Mouse (Mus musculus) stomach, embryonic 14.5 days (tissue): ENCODE measurements around the gene Numbl. TPM values are rescaled to one million over a fixed set of nuclear protein-coding genes. Genes with fewer than 3 reads are reported as not detected.

Experiments used
- ATAC-seq: fragments of 200-750 bp; cut with Nextera tagmentation; 2 replicates; pipeline ENCODE4 v1.8.0; 2017; ENCODE audit warnings: low read depth, moderate TSS enrichment; ENCODE audit not compliant: insufficient number of reproducible peaks, insufficient read depth, low FRiP score
- H3K27ac ChIP-seq: fragments of 300-500 bp; sonication (generic); 2 replicates; pipeline ENCODE4 v1.5.1; 2014; ENCODE audit warnings: mild to moderate bottlenecking, low read length, moderate library complexity, mixed read lengths
- H3K27me3 ChIP-seq: fragments of 300-500 bp; sonication (generic); 2 replicates; pipeline ENCODE4 v1.6.1; 2014; ENCODE audit warnings: low read length, control low read depth, mixed read lengths; ENCODE audit not compliant: control insufficient read depth, insufficient read depth
- H3K36me3 ChIP-seq: fragments of 300-500 bp; sonication (generic); 2 replicates; pipeline ENCODE4 v1.6.1; 2014; ENCODE audit warnings: mild to moderate bottlenecking, control low read depth, low read length, moderate library complexity, mixed read lengths; ENCODE audit not compliant: control insufficient read depth, insufficient read depth
- H3K4me1 ChIP-seq: fragments of 300-500 bp; sonication (generic); 2 replicates; pipeline ENCODE4 v1.6.1; 2014; ENCODE audit warnings: low read length, control low read depth, mixed read lengths; ENCODE audit not compliant: control insufficient read depth, insufficient read depth
- H3K4me2 ChIP-seq: fragments of 300-500 bp; sonication (generic); replicated peaks from 2 replicates; pipeline ENCODE4 v1.6.1; 2014; ENCODE audit warnings: low read depth, low read length, control low read depth
- H3K4me3 ChIP-seq: fragments of 300-500 bp; sonication (generic); 2 replicates; pipeline ENCODE4 v1.5.1; 2014; ENCODE audit warnings: low read depth, low read length, control low read depth
- H3K9ac ChIP-seq: fragments of 300-500 bp; sonication (generic); replicated peaks from 2 replicates; pipeline ENCODE4 v1.6.1; 2014; ENCODE audit warnings: low read depth, mild to moderate bottlenecking, control low read depth, low read length, moderate library complexity, mixed read lengths
- H3K9me3 ChIP-seq: fragments of 300-500 bp; sonication (generic); 2 replicates; pipeline ENCODE4 v1.6.1; 2016; ENCODE audit warnings: low read depth, low read length, control low read depth; ENCODE audit not compliant: control insufficient read depth
- WGBS: fragments of 180-500 bp; shearing (Covaris S2); extraction: QIAGEN DNeasy Blood & Tissue Kit; methylation state at CpG from one replicate; pipeline ENCODE4 v1.1.7; 2014; 5-methylcytosine and 5-hydroxymethylcytosine counted together
- polyA plus RNA-seq: library from polyadenylated mRNA; unstranded; fragments of >200 nt; fragmentation: Nextera tagmentation; extraction: Ambion mirVana; gene quantifications from 2 replicates; pipeline ENCODE4 v1.2.1, GENCODE M21; 2014

Numbl gene
- polyA plus RNA-seq, 1 experiment from 2014 or later, result 15.0 TPM

DNA sequence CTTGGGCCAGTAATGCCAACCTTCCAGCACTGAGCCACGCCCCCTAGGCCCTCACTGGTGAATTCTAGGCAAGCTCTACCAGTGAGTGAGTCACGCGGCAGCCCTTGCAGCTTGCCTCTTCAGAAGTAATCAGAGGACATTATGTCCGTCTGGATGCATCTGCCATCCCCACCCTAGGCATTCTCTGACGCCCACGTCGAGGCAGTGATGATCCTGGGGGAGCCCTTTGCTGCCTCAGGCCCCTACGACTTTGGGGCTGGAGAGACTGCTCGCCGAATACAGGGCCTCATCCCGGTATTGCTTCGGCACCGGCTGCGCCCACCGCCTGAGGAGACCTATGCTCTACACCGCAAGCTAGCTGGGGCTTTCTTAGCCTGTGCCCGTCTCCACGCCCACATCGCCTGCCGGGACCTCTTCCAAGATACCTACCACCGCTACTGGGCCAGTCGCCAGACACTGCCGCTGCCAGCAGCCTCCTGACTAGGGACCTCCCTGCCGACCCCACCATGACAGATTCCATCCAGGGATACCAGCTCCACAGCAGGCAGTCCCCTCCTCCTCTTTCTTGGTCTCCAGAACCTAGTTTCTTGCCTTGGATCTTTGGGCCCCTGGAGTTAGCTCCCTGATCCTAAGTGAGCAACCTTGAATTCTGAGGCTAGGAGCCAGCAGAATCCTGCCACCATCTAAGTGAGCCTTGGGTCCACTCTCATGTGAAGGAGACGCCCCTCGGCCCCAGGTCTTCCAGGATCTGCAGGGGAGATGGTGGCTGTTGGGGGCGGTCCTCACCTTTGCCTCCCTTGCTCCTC, 984 bp upstream of the Numbl start:
- 21% methylated on average over 27 of the region's 27 CpGs for WGBS
- Histone ChIP-seq H3K4me2 (peak overlapping the region; percentile 51), H3K9me3 (no peaks in the 10 kb centered on the region), H3K9ac (no peak overlapping the region), H3K4me1 (peaks cover 28% of the 10 kb centered on the region), H3K27me3 (no peaks in the 10 kb centered on the region), H3K4me3 (peak overlapping the region; percentile 3; the same call in 1 of the 2 replicates), H3K36me3 (peaks cover 6% of the 10 kb centered on the region; the same call in 1 of the 2 replicates), H3K27ac (peak overlapping the region; percentile 56)
- no peak for ATAC-seq

DNA sequence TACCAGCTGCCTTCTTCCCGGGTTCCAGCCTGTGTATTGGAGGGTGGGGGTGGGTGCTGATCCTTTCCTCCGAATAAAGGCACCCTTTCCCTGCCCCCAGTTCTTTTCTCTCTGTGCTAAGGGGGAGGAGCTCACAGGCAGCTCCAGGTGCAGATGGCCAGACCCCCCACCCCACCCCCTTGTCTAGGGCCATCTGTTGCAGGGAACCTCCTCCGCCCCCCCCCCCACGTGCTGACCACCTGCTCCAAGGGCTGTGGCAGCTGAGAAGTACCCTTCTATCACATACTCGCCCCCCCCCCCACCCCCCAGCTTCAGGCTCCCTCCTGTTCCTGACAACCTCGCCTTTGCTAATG, 405 bp upstream of the Numbl start:
- H3K4me3 ChIP-seq, result peak overlapping the region; percentile 55
- H3K36me3 ChIP-seq, result peaks cover 12% of the 10 kb centered on the region; the same call in 1 of the 2 replicates
- no peak overlapping the region for H3K9ac ChIP-seq
- no peaks in the 10 kb centered on the region for H3K9me3 ChIP-seq
- no peaks in the 10 kb centered on the region for H3K27me3 ChIP-seq
- peak overlapping the region; percentile 56; the same call in 1 of the 2 replicates for H3K27ac ChIP-seq
- 7% methylated on average over 6 of the region's 6 CpGs for WGBS
- H3K4me1 ChIP-seq, result peaks cover 28% of the 10 kb centered on the region
- peak overlapping the region; percentile 51 for H3K4me2 ChIP-seq
- ATAC-seq, result no peak; the same call in 1 of the 2 replicates

DNA sequence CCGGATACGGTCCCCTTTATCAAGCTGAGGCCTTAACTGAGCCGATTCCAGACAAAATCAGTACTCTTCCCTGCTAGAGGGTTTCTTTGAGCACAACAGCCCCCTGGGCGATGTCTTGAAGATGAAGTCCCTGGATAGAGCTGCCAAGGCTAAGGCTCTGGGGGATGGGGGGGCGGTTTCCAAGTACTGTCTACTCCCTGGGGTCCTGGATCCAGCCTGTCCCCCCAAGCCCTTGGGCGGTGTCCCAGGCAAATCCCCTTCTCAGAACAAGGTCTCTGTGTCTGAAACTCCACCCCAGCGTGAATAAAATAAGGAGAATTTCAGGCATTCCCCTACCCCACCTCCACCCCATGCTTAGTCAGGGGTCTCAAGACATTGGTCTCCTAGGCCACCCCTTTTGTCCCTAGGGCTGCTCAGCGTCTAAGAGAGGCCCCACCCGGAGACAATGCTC, 1.1 kb downstream of the Numbl start:
- Histone ChIP-seq H3K4me2 (peak overlapping the region; percentile 51), H3K9ac (peak overlapping the region; percentile 75), H3K4me3 (peak overlapping the region; percentile 55), H3K36me3 (peaks cover 19% of the 10 kb centered on the region; the same call in 1 of the 2 replicates), H3K27me3 (no peaks in the 10 kb centered on the region), H3K9me3 (no peaks in the 10 kb centered on the region), H3K27ac (peak overlapping the region; percentile 55), H3K4me1 (peaks cover 28% of the 10 kb centered on the region)
- ATAC-seq, result no peak; the same call in 1 of the 2 replicates
- 3% methylated on average over 9 of the region's 9 CpGs for WGBS

DNA sequence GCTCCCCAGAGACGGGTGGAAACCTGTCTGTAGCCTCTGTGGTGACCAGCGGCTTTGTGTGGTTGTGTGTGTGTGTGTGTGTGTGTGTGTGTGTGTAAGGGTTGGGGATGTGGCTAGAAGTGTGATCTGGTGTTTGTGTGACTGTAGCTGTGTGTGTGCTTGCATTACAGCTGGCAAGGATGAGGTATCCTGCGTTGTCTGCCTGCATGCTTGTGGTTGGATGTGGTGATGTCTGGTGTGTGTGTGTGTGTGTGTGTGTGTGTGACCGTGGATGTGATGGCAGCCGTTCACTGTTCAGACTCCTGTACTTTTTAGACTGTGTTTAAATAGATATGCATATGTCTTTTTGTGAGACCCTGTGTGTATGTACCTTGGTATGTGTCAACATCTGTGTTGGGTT, 1.5 kb downstream of the Numbl start:
- H3K27me3 ChIP-seq, result no peaks in the 10 kb centered on the region
- H3K9ac ChIP-seq, result peak overlapping the region; percentile 75
- peaks cover 19% of the 10 kb centered on the region; the same call in 1 of the 2 replicates for H3K36me3 ChIP-seq
- H3K4me2 ChIP-seq, result peak overlapping the region; percentile 51
- 20% methylated on average over 5 of the region's 5 CpGs for WGBS
- ATAC-seq, result no peak
- peak overlapping the region; percentile 55 for H3K4me3 ChIP-seq
- H3K4me1 ChIP-seq, result peaks cover 28% of the 10 kb centered on the region
- H3K9me3 ChIP-seq, result no peaks in the 10 kb centered on the region
- H3K27ac ChIP-seq, result peak overlapping the region; percentile 55; the same call in 1 of the 2 replicates

DNA sequence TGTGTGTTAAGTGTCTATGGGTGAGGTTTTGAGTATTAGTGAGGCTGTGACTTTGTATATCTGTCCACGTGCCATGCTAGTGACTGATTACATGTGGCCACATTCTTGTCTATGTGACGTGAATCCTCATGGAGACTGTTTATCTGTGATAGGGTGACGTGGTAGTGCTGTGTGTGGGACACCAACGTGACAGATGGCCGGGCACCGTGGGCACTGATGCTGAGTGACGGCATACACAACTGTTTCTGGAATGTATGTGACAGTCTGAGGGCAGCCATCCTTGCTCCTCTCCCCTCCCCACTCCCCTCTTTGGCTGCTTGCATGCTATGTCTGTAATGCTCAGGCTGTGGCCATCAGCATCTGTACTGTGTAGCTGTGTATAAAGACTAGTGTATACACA, 2.6 kb downstream of the Numbl start:
- WGBS, result 77% methylated on average over 7 of the region's 7 CpGs
- no peak for ATAC-seq
- Histone ChIP-seq H3K4me1 (peaks cover 28% of the 10 kb centered on the region), H3K4me2 (no peak overlapping the region), H3K4me3 (0 out of 2 replicates have a peak overlapping the region, but pooled peaks have one; percentile 55), H3K9ac (no peak overlapping the region), H3K27ac (no peak overlapping the region), H3K9me3 (no peaks in the 10 kb centered on the region), H3K36me3 (peaks cover 19% of the 10 kb centered on the region; the same call in 1 of the 2 replicates), H3K27me3 (no peaks in the 10 kb centered on the region)

DNA sequence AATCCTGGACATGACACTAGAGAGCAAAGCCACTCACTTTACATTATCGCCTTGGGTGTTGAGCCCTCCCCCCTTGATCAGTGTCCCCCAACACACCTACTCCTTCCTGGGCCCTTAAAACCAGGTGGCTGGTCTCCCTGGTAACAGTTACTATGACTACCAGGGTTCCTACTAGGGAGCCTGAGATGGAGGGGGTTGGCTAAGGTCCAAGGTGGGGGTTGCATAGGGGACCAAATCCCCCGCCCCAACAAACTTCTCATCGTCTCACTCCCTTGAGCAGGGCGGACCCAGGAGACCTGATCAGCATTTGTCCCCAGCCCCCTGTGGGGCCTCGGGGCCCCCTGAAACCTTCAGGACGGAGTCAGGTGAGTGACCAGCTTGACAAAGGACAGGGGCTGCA, 3.7 kb downstream of the Numbl start:
- H3K27me3 ChIP-seq, result no peaks in the 10 kb centered on the region
- H3K9me3 ChIP-seq, result no peaks in the 10 kb centered on the region
- peaks cover 26% of the 10 kb centered on the region; the same call in 1 of the 2 replicates for H3K36me3 ChIP-seq
- H3K9ac ChIP-seq, result no peak overlapping the region
- peaks cover 28% of the 10 kb centered on the region for H3K4me1 ChIP-seq
- no peak overlapping the region for H3K4me2 ChIP-seq
- ATAC-seq, result no peak
- no peak overlapping the region for H3K27ac ChIP-seq
- no peak overlapping the region for H3K4me3 ChIP-seq
- 75% methylated on average over 6 of the region's 6 CpGs for WGBS

DNA sequence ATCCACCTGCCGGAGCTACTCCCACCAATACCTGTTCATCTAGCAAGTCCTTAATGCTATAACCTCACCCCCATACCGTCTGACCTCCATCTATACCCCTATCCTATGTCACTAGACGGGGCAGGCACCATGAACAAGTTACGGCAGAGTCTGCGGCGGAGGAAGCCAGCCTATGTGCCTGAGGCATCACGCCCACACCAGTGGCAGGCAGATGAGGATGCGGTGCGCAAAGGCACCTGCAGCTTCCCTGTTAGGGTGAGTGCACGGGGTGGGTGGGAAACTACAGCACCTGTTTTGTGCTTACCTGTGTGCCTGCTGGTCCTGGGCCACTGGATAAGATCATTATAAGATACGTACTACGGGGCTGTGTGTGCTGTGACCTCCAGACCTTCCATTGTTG, 6.5 kb downstream of the Numbl start:
- WGBS, result 91% methylated on average over 12 of the region's 12 CpGs

DNA sequence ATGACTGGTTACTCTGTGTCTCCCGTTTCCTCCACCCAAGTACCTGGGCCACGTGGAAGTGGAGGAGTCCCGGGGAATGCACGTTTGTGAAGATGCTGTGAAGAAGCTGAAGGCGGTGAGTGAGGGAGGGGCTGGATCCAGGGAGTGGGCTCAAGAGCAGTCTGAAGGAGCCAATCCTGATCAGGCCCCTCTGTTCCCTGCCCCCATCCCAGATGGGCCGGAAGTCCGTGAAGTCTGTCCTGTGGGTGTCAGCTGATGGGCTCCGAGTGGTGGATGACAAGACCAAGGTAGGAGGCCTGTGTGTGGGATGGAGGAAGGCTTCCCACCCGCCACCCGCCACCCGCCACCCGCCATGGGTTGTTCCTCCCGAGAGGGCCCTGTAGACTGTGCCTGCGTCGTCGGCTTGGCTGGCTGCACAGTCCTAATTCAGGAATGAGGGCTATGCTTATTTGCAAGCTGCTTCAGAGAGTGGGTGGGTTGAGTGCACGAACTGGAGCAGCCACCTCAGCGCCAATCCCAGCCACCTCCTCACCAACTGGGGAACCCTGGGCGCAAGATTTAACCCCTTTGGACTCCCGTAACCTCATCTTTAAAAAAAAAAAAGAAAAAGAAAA, 8.4 kb downstream of the Numbl start:
- Histone ChIP-seq H3K9me3 (no peaks in the 10 kb centered on the region), H3K4me3 (no peak overlapping the region), H3K4me2 (no peak overlapping the region), H3K9ac (no peak overlapping the region), H3K4me1 (no peaks in the 10 kb centered on the region), H3K27ac (no peak overlapping the region), H3K36me3 (peaks cover 60% of the 10 kb centered on the region), H3K27me3 (no peaks in the 10 kb centered on the region)
- no peak for ATAC-seq
- 72% methylated on average over 20 of the region's 20 CpGs for WGBS

More for the DNA sequence above, 6.5 kb downstream of the Numbl start:
- Histone ChIP-seq H3K27me3 (no peaks in the 10 kb centered on the region), H3K36me3 (peaks cover 49% of the 10 kb centered on the region), H3K9me3 (no peaks in the 10 kb centered on the region), H3K9ac (no peak overlapping the region), H3K27ac (no peak overlapping the region), H3K4me2 (no peak overlapping the region), H3K4me3 (no peak overlapping the region), H3K4me1 (peaks cover 11% of the 10 kb centered on the region)
- no peak for ATAC-seq
